Mouse (Mus musculus): ENCODE results near the gene Mkln1. TPM values are rescaled to one million over a fixed set of nuclear protein-coding genes. Genes with fewer than 3 reads are reported as not detected.

The Mkln1 gene
- total RNA-seq, 2 experiments from 2014 or later = 153 to 165 TPM

- Histone ChIP-seq H3K4me3 (peak overlapping the region; percentile 94), H3K27ac (peak overlapping the region; percentile 96; the same call in 1 of the 2 replicates)
- no peak for DNase-seq (ENCODE audit: extremely low spot score in 1 of 2, low spot score in 2 of 2)
- intact Hi-C loops (cut with DNase I) = loop anchor here (2.0 kb wide), 1 partner anchor 181 kb away; no protein-coding TSS in a partner anchor
- TF ChIP-seq CTCF (IDR thresholded peaks at IDR 0.05) = no peak
Observed at GRCm38 (mm10) chr6:31399566-31399965, 1.0 kb downstream of the Mkln1 start.

- TF ChIP-seq CTCF (IDR thresholded peaks at IDR 0.05) = no peak
- intact Hi-C loops (cut with DNase I) = no loop called here
Observed at GRCm38 (mm10) chr6:31411017-31411416, 12.5 kb downstream of the Mkln1 start.

GRCm38 (mm10) chr6:31412487-31412886, 14.0 kb downstream of the Mkln1 start:
- H3K4me3 ChIP-seq = no peak overlapping the region
- H3K27ac ChIP-seq = no peak overlapping the region
- TF ChIP-seq CTCF (IDR thresholded peaks at IDR 0.05) = peak; percentile 23
- no peak for DNase-seq (ENCODE audit: extremely low spot score in 1 of 2, low spot score in 2 of 2)
- intact Hi-C loops (cut with DNase I) = no loop called here

More at GRCm38 (mm10) chr6:31411017-31411416, 12.5 kb downstream of the Mkln1 start:
- Histone ChIP-seq H3K27ac (no peak overlapping the region), H3K4me3 (no peak overlapping the region)
- no peak for DNase-seq (ENCODE audit: extremely low spot score in 1 of 2, low spot score in 2 of 2)

- no peak overlapping the region for H3K27ac ChIP-seq
- intact Hi-C loops (cut with DNase I) = no loop called here
- no peak for DNase-seq (ENCODE audit: extremely low spot score in 1 of 2, low spot score in 2 of 2)
- H3K4me3 ChIP-seq = no peak overlapping the region
- no peak for TF ChIP-seq CTCF (IDR thresholded peaks at IDR 0.05)
Observed at GRCm38 (mm10) chr6:31413556-31413955, 15.0 kb downstream of the Mkln1 start.

- TF ChIP-seq CTCF (IDR thresholded peaks at IDR 0.05) = no peak
- no peak for DNase-seq (ENCODE audit: extremely low spot score in 1 of 2, low spot score in 2 of 2)
- intact Hi-C loops (cut with DNase I) = no loop called here
- Histone ChIP-seq H3K4me3 (no peak overlapping the region), H3K27ac (no peak overlapping the region)
Observed at GRCm38 (mm10) chr6:31414303-31414702, 15.8 kb downstream of the Mkln1 start.

- Histone ChIP-seq H3K27ac (no peak overlapping the region), H3K4me3 (no peak overlapping the region)
- TF ChIP-seq CTCF (IDR thresholded peaks at IDR 0.05) = no peak
- intact Hi-C loops (cut with DNase I) = no loop called here
- DNase-seq (ENCODE audit: extremely low spot score in 1 of 2, low spot score in 2 of 2) = no peak
Observed at GRCm38 (mm10) chr6:31425428-31425827, 26.9 kb downstream of the Mkln1 start.

- no peak for DNase-seq (ENCODE audit: extremely low spot score in 1 of 2, low spot score in 2 of 2)
- Histone ChIP-seq H3K4me3 (no peak overlapping the region), H3K27ac (no peak overlapping the region)
- intact Hi-C loops (cut with DNase I) = no loop called here
- no peak for TF ChIP-seq CTCF (IDR thresholded peaks at IDR 0.05)
Observed at GRCm38 (mm10) chr6:31437264-31437663, 38.7 kb downstream of the Mkln1 start.

GRCm38 (mm10) chr6:31445258-31445657, 46.7 kb downstream of the Mkln1 start:
- Histone ChIP-seq H3K27ac (no peak overlapping the region), H3K4me3 (no peak overlapping the region)
- no peak for DNase-seq (ENCODE audit: extremely low spot score in 1 of 2, low spot score in 2 of 2)
- TF ChIP-seq CTCF (IDR thresholded peaks at IDR 0.05) = no peak
- intact Hi-C loops (cut with DNase I) = no loop called here

GRCm38 (mm10) chr6:31453735-31454134, 55.2 kb downstream of the Mkln1 start:
- Histone ChIP-seq H3K4me3 (no peak overlapping the region), H3K27ac (no peak overlapping the region)
- no peak for DNase-seq (ENCODE audit: extremely low spot score in 1 of 2, low spot score in 2 of 2)
- intact Hi-C loops (cut with DNase I) = loop anchor here (5.0 kb wide), 3 partner anchors 171 to 261 kb away; no protein-coding TSS in a partner anchor
- peak; percentile 72 for TF ChIP-seq CTCF (IDR thresholded peaks at IDR 0.05)

- no peak overlapping the region for H3K4me3 ChIP-seq
- no peak for DNase-seq (ENCODE audit: extremely low spot score in 1 of 2, low spot score in 2 of 2)
- no peak for TF ChIP-seq CTCF (IDR thresholded peaks at IDR 0.05)
- H3K27ac ChIP-seq = peak overlapping the region; percentile 56
- intact Hi-C loops (cut with DNase I) = no loop called here
Observed at GRCm38 (mm10) chr6:31455376-31455775, 56.8 kb downstream of the Mkln1 start.

- Histone ChIP-seq H3K27ac (no peak overlapping the region; the same call in 1 of the 2 replicates), H3K4me3 (no peak overlapping the region)
- intact Hi-C loops (cut with DNase I) = no loop called here
- no peak for TF ChIP-seq CTCF (IDR thresholded peaks at IDR 0.05)
- DNase-seq (ENCODE audit: extremely low spot score in 1 of 2, low spot score in 2 of 2) = no peak
Observed at GRCm38 (mm10) chr6:31456988-31457387, 58.5 kb downstream of the Mkln1 start.

GRCm38 (mm10) chr6:31469431-31469830, 70.9 kb downstream of the Mkln1 start:
- intact Hi-C loops (cut with DNase I) = no loop called here
- no peak overlapping the region for H3K4me3 ChIP-seq
- H3K27ac ChIP-seq = no peak overlapping the region
- no peak for TF ChIP-seq CTCF (IDR thresholded peaks at IDR 0.05)
- DNase-seq (ENCODE audit: extremely low spot score in 1 of 2, low spot score in 2 of 2) = no peak

GRCm38 (mm10) chr6:31478221-31478620, 79.7 kb downstream of the Mkln1 start:
- no peak overlapping the region for H3K27ac ChIP-seq
- no peak overlapping the region for H3K4me3 ChIP-seq
- DNase-seq (ENCODE audit: extremely low spot score in 1 of 2, low spot score in 2 of 2) = no peak
- intact Hi-C loops (cut with DNase I) = no loop called here
- TF ChIP-seq CTCF (IDR thresholded peaks at IDR 0.05) = peak; percentile 18
